Mouse (Mus musculus) spleen, adult 18-20 months (tissue): ENCODE data around the gene B4galnt1.
"Not testable (repeated sequence)": the region's sequence is repeated elsewhere in the genome, so short reads cannot be mapped to it uniquely, and the experiment has no call there.

Source experiments
- DNase-seq, 2 experiments: peaks; one replicate each; pipeline ENCODE4 v3.0.0; 2022; ENCODE audit warnings: mixed read lengths in 2 of 2

The B4galnt1 gene

DNA sequence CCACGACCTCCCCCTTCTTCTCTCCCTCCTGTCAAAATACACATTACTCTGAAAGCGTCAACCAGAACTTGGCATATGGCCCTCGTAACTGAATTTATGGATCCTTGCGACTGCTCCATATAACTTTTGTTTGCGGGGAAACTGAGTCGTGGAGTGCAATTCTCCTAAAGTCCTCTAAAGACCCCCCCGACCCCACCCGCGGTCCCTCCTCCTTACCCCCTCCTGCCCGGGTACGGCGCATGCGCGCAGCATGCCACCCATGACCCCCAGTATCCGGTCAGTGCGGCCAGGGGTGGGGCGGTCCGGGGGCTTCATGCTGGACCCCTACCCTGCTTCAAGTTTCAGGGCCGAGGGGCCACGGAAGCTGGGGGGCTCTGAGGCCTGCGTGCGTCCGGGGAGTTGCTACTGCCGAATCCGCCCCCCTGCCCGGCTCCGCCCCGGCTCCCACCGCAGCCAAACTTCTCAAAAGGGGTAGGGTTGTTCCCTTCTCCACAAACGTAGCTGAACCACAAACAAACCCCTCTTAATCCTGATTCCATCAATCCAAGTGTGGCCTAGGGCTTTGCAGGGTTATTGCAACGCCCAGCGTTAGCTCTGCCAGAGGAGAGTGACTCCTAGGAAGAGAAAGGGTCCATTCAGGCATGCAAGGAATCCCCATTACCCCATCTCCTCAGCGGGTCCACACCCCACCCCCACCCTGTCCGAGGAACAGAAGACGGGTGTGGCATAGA, 24.8 kb downstream of the B4galnt1 start, which contains the start of gene Arhgef25:
Gene Arhgef25 (minus strand): TSS at position 433 of the 731 bp plus-strand sequence.
- DNase-seq, result no peak

DNA sequence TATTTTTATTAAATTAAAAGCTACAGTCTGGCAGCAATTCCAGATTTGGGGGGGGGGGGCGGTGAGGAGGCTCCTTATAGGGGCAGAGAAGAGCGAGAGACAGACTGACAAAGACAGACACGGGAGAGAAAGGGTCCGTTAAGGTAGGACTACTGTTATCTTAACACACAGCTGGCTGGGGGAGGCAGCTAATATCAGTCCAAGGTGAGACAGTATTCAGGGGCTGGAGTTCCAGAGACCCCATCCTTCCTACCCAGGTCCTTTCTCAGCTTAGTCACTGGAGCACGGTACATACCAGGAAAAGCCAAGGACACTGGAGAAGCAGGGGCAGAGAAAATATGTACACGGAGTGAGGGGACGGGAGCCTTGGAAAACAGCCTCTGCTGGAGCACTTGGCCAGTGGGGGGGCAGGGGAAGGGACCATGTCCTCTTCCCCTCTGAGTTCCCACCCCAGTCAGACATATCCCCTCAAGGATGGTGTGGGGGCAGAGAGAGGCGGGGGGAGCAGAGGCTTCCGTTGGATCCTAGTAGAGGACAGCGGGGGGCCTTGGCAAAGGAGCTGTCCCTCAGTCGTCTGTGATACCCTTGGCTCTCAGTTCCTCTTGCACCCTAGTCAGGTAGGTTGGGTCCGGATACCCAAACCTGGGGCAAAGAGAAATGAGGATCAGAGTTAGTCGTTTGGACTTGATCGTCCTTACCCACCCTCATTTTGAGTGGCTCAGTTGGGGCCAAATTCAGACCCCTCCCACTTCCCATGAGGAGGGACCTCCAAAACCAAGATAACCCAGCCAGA, 25.6 kb downstream of the B4galnt1 start:
- no peak for DNase-seq

- DNase-seq, result no peak
Measured at GRCm38 (mm10) chr10:127191191-127192056, 26.4 kb downstream of the B4galnt1 start.

- not testable (repeated sequence) for DNase-seq
Measured at GRCm38 (mm10) chr10:127192057-127192328, 27.0 kb downstream of the B4galnt1 start.

DNA sequence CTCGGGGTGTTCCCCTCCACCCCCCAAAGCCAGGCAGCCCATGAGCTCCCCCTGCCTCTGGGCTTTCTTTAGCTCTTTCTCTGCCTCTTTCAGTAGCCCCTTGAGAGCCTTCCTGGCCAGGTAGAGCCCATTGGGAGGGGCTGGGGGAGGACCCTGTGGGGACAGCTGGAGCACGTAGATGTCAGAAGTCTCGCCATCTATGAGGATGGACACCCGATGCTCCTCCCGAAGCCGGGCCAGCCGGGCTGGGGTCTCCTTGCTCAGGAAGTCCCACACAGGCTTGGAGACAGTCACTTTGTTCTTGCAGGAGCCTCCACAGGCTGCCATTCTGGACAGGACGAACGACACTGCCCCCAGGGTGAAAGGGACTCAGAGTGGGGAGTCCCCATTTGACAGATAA, 28.0 kb downstream of the B4galnt1 start:
- DNase-seq, result no peak

- DNase-seq, result no peak
Measured at GRCm38 (mm10) chr10:127194428-127195327, 29.7 kb downstream of the B4galnt1 start.

DNA sequence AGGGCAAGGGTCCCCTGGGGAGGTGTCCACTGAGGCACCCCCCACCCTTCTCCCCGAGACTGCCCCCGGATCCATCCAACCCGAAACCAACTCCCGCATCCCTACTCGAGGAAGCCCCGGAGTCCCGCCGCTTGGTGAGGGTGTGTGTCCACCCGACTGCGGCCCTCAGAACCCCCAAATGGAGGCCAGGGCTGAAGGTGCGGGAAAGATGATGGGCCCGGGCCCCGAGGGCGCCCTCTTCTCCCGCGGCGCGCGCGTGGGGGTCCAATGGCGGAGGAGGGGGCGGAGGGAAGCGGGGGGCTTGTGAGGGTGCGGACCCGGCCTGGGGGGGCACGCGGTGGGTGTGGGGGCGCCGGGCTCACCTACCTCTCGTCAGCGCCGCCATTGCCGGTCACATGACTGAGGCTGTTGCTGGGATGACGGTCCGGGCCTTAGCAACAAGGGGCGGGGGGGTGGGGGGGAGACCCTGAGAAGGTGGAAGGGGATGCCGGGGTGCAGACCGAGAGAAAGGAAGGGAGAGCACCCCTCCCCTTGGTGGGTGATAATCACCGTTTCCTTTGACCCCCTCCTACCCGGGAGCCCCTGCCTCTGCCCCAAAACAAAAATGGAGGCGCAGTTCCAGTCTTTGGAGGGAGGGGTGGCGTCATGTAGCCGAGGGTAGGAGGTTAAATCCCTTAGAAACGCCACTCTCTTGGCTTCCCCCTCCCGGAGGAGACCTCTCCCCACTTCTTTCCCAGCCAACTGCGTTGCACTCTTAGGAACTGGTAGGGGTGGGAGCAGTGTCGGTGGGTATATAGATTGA, 30.5 kb downstream of the B4galnt1 start, which contains the start of gene Dtx3:
Gene Dtx3 (minus strand): TSS at position 401 of the 802 bp plus-strand sequence.
- no peak for DNase-seq

GRCm38 (mm10) chr10:127196392-127196791, 31.4 kb downstream of the B4galnt1 start:
- DNase-seq, result no peak

DNA sequence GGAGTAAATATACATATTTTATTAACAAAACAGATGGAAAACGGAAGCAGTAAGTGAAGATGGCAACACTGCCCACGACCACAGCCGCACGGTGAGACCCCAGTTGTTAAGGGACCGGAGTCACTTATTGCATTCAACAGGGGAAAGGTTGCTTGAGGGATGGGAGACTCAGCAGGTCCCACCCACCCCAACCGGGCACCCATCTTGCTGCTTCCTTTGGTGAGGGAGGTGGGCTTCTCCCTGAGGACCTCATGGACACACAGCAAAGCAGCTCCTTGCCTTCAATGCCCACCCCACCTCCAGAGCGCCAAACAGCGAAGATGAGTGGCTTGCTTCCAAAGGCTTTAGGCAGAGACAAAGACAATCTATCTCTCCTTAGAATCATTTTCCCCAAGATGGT, 32.1 kb downstream of the B4galnt1 start:
- DNase-seq, result no peak

DNA sequence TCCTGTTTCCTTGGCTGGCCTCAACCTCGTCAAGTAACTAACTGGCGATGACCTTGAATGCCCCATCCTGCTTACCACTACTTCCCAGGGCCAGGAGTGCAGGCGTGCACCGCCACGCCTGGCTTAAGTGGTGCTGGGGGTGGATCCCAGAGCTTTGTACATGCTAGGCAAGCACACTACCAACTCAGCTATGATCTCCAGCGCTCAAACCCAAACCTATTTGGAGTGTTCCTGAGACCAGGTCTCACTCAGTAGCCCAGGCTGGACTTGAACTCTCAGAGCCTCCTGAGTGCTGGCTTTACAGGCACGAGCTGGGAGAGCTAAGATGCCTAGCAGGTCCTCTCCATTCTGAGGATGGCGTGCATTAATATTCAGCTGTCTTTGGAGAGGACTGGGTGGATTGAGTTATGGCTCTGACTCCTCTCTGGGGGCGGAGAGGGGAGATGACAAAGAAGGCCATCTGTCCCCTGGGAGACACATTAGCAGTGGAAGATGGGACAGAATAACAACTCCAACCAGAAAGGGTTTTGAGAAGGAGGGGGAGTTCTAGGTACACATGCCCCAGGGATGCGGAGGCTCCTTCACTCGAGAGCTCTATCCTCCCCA, 32.6 kb downstream of the B4galnt1 start:
- no peak for DNase-seq

DNA sequence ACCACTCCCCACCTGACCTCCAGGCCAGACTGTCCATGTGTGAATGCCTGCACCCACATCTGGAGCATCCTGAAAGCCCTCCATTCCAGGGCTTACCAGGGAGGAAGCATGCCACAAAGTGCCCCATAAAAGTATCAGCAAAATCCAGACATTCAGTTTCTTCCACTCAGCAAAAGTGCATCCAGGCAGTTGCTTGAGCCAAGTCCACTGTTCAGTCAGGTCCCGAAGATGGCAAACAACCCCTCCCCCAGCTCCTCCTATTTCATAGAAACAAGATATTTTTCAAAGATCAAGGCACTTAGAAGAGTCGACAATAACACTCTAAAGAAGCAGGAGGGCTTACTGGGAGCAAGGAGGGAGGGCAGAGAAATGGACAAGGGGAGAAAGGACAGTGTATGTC, 33.5 kb downstream of the B4galnt1 start:
- no peak for DNase-seq

DNA sequence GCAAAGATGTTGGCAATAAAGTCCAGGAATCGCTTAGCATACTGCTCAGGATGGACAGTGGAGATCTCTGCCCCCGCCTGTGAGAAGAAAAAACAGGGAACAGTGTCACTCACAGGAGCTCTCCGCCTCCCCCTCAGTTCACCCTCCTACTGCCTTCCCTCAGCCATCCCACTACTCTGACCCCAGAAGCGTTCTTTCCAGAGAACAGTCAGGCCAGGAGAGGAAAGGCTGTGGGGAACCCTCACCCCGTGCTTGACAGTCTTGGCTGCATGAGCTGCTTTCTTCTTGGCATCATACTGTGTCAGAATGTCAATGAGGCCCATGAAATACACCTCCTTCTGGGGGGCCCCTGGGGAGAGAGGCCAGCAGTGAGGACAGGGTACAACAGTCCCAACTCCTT, 34.0 kb downstream of the B4galnt1 start:
- DNase-seq, result no peak

GRCm38 (mm10) chr10:127199474-127199873, 34.4 kb downstream of the B4galnt1 start:
- no peak for DNase-seq

DNA sequence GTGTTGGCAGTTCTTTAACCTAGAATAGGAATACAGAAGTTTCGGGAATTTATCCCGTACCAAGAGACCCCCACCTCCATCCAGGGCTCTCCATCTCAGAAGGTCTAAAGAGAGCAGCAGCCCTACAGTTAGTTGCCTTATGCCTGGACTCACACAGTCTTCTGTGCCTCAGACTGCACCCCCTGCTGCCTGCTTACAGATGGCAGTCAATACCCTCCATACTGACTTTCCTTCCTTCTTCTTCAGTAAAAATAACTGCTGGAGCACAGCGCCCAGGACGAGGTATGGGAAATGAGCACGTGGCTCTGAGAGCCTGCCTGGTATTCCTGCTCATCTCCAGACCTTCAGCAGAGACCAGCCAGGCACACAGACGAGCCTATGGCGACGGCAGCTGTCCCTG, 35.3 kb downstream of the B4galnt1 start:
- DNase-seq, result no peak

DNA sequence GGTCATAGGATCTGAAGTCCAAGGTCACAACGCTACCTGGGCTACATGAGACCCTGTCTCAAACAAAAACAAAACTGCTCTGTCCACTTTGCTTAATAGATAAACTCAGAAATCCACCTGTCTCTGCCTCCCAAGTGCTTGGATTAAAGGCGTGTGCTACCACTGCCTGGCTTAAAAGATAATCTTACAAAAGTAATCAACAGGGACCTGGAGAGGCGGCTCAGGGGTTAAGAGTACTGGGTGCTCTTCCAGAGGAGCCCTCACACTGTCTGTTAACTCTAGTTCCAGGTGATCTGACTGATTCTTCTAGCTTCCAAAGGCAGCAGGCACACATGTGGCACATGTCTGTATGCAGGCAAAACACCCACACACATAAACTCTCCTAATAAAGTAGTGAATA, 38.1 kb downstream of the B4galnt1 start:
- no peak for DNase-seq

DNA sequence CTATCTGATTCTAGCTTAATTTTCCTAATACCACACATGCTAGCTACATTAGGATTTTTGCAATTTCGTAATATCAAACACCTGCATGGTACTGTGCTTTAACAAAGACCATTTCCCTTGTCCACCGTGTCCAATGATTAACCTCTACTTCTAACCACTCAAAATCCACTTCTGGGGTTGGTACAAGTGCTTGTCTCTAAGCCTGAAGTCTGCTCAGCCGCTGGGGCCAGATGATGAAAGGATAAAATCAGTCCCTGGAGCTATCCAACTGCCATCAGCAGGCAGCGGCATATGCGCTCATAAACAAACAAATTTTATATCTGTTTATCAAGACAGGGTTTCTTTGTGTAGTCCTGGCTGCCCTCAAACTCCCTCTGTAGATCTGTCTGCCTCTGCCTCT, 39.6 kb downstream of the B4galnt1 start:
- no peak for DNase-seq

- DNase-seq, result no peak
Measured at GRCm38 (mm10) chr10:127205373-127205772, 40.3 kb downstream of the B4galnt1 start.

DNA sequence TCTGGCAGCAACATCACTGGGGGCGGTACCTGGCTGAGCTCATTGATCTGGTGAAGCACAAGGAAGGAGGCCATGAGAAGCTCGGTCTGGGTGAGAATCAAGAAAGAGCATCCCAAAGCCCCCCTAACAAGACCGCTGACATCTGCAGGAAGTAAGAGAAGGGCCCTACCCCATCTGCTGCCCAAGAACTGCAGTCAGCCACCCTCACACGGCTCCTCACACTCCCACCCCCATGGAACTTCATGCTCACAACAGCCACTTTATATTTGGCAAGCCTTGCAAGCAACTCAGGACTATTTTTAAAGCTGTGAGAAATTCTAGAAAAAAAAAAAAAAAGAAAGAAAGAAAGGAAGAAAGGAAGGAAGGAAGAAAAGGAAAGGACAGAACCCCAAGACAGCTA, 43.9 kb downstream of the B4galnt1 start:
- no peak for DNase-seq

DNA sequence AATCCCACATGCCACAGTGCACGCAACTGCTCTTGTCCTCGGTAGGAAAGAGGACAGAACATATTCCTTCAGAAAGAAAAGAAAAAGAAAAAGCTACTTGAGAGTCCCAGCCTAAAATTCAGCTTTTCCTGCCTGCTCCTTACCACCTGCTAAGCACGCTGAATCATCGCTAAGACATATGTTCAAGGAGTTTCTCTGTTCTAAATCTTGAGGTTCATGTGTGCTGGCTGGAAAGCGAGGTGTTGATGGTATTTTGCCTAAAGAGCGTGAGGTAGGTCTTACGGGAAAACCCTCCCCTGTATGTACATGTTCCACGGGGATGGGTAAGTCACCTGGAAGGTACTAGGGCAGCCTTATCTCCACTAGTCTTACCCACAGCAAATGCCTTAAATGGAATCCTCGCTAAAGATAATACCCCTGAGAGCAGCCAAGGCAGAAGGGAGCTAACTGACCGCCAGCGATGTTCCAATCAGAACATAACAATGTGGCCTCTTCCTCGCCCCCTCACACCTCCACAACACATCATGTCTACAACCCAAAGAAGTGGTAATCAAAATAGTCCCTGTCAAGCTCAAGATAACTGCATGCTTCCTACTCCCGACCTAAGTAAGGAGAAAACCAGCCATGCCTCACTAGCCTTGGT, 45.0 kb downstream of the B4galnt1 start:
- DNase-seq, result no peak

- peak in 1 of 2 experiments; percentile 22 for DNase-seq
Measured at GRCm38 (mm10) chr10:127210961-127211405, 46.0 kb downstream of the B4galnt1 start.
